Mouse (Mus musculus): ENCODE data around the gene Chchd3.

DNA sequence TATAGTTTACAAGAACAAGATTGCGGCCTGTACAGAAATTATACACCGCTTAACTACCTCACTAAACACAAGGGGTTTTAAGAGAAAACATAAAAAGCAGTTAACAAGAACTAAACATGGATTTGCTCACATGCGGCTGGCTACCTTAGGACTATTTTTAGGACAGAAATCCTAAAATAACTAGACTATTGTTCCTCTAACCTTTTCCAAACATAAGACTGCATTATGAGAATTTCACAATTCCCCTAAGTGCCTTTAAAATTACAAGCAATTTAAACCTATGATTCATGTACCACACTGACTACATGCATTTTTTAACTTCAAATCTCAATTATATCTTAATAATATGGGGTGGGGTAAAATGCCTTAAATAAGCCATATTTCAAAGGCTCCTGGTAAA lies 123.3 kb downstream of the Chchd3 start:
- TF ChIP-seq POLR2A (IDR thresholded peaks at IDR 0.05; ENCODE audit: insufficient read depth, low read depth, low read length) (no peak), CTCF (IDR thresholded peaks at IDR 0.05; ENCODE audit: insufficient read depth, low read depth, low read length) (no peak)
